Mouse (Mus musculus): ENCODE measurements around the gene Tbx5. TPM values are rescaled to one million over a fixed set of nuclear protein-coding genes. Genes with fewer than 3 reads are reported as not detected.

Gene Tbx5
- total RNA-seq, 2 experiments from 2014 or later: 26.5 to 40.1 TPM

GRCm38 (mm10) chr5:119922229-119922628 is 89.8 kb downstream of the Tbx5 start:
- DNase-seq: no peak
- intact Hi-C loops (cut with DNase I): no loop called here

Other genes with a start within 250 kb of the Tbx5 start
- 10 to 100 TPM; 10.5 to 11.5 TPM for gene Tbx3, start 162.0 kb upstream of the Tbx5 start, total RNA-seq (2021)